Mouse (Mus musculus) MEL (cell line): ENCODE results near the gene Zfp830. TPM values are rescaled to one million over a fixed set of nuclear protein-coding genes. Genes with fewer than 3 reads are reported as not detected.

Experiments used
- DNase-seq: peaks from one replicate; pipeline ENCODE4 v3.0.0; 2011; ENCODE audit warnings: low read depth, low spot score
- H3K27ac ChIP-seq: 2 replicates; pipeline ENCODE4 v1.5.1; 2012; ENCODE audit warnings: low read depth, mild to moderate bottlenecking, control low read depth, low read length, moderate library complexity; ENCODE audit not compliant: control insufficient read depth
- H3K27me3 ChIP-seq, 2 experiments: fragments of 150-350 bp in 1 of 2; sonication (generic) in 1 of 2; 2 replicates each; pipeline ENCODE4 v1.6.1; 2012; ENCODE audit warnings: low read length in 2 of 2, mild to moderate bottlenecking in 2 of 2, improper control_type of control experiment in 1 of 2, moderate library complexity in 1 of 2; ENCODE audit not compliant: insufficient read depth in 2 of 2, control insufficient read depth in 1 of 2
- H3K36me3 ChIP-seq, 2 experiments: 2 replicates each; pipeline ENCODE4 v1.6.1; 2012 to 2014; ENCODE audit warnings: low read length in 2 of 2, improper control_type of control experiment in 1 of 2, inconsistent platforms in 1 of 2, mild to moderate bottlenecking in 1 of 2; ENCODE audit not compliant: insufficient read depth in 2 of 2, control insufficient read depth in 1 of 2
- H3K4me1 ChIP-seq, 2 experiments: fragments of 150-350 bp in 1 of 2; sonication (generic) in 1 of 2; 2 replicates each; pipeline ENCODE4 v1.6.1; 2012; ENCODE audit warnings: low read length in 2 of 2, improper control_type of control experiment in 1 of 2, mild to moderate bottlenecking in 1 of 2; ENCODE audit not compliant: insufficient read depth in 2 of 2, control insufficient read depth in 1 of 2
- H3K4me3 ChIP-seq, 2 experiments: fragments of 150-350 bp in 1 of 2; sonication (generic) in 1 of 2; 2 replicates each; pipeline ENCODE4 v1.5.1; 2012; ENCODE audit warnings: low read depth in 2 of 2, low read length in 2 of 2, mild to moderate bottlenecking in 2 of 2, moderate library complexity in 2 of 2, control low read depth in 1 of 2, improper control_type of control experiment in 1 of 2; ENCODE audit not compliant: control insufficient read depth in 1 of 2, insufficient read depth in 1 of 2
- H3K79me2 ChIP-seq: 2 replicates; pipeline ENCODE4 v1.6.1; 2012; ENCODE audit warnings: mild to moderate bottlenecking, low read length, moderate library complexity; ENCODE audit not compliant: control insufficient read depth, poor library complexity, insufficient read depth
- H3K9ac ChIP-seq: 2 replicates; pipeline ENCODE4 v1.6.1; 2012; ENCODE audit warnings: low read depth, mild to moderate bottlenecking, control low read depth, low read length, moderate library complexity; ENCODE audit not compliant: control insufficient read depth, poor library complexity, severe bottlenecking
- H3K9me3 ChIP-seq: fragments of 150-350 bp; sonication (generic); replicated peaks from 2 replicates; pipeline ENCODE4 v1.6.1; 2012; ENCODE audit warnings: mild to moderate bottlenecking, low read length, improper control_type of control experiment, moderate library complexity; ENCODE audit not compliant: insufficient read depth
- BHLHE40 ChIP-seq: IDR thresholded peaks from 2 replicates; pipeline ENCODE4 v1.6.1; 2012; ENCODE audit warnings: low read depth, mild to moderate bottlenecking, inconsistent platforms, low read length, improper control_type of control experiment, borderline replicate concordance
- CHD2 ChIP-seq: IDR thresholded peaks from 2 replicates; pipeline ENCODE4 v1.6.1; 2011; ENCODE audit warnings: low read length, improper control_type of control experiment
- CTCF ChIP-seq, 3 experiments: IDR thresholded peaks in 2 of 3; conservative IDR thresholded peaks in 1 of 3; 2 replicates each; pipeline ENCODE4 v1.5.1; 2011 to 2012; ENCODE audit warnings: low read length in 3 of 3, low read depth in 2 of 3, mild to moderate bottlenecking in 2 of 3, improper control_type of control experiment in 1 of 3, inconsistent platforms in 1 of 3, mixed read lengths in 1 of 3, moderate library complexity in 1 of 3; ENCODE audit not compliant: control insufficient read depth in 1 of 3, insufficient read depth in 1 of 3, poor library complexity in 1 of 3, severe bottlenecking in 1 of 3
- E2F4 ChIP-seq: IDR thresholded peaks from 2 replicates; pipeline ENCODE4 v1.6.1; 2011; ENCODE audit warnings: low read depth, low read length, improper control_type of control experiment, borderline replicate concordance
- ELF1 ChIP-seq: IDR thresholded peaks from 2 replicates; pipeline ENCODE4 v1.6.1; 2014; ENCODE audit warnings: low read depth, mild to moderate bottlenecking, inconsistent platforms, low read length, improper control_type of control experiment, moderate library complexity
- EP300 ChIP-seq, 2 experiments: IDR thresholded peaks; 2 replicates each; pipeline ENCODE4 v1.6.1; 2011; ENCODE audit warnings: improper control_type of control experiment in 2 of 2, low read length in 2 of 2, low read depth in 1 of 2, mild to moderate bottlenecking in 1 of 2
- ETS1 ChIP-seq: IDR thresholded peaks from 2 replicates; pipeline ENCODE4 v1.6.1; 2012; ENCODE audit warnings: low read depth, mild to moderate bottlenecking, inconsistent platforms, low read length, improper control_type of control experiment, moderate library complexity
- GABPA ChIP-seq: IDR thresholded peaks from 2 replicates; pipeline ENCODE4 v1.6.1; 2012; ENCODE audit warnings: low read depth, mild to moderate bottlenecking, inconsistent platforms, low read length, improper control_type of control experiment, moderate library complexity
- GATA1 ChIP-seq: IDR thresholded peaks from 2 replicates; pipeline ENCODE4 v1.6.1; 2011; ENCODE audit warnings: low read depth, low read length, improper control_type of control experiment
- HCFC1 ChIP-seq: IDR thresholded peaks from 2 replicates; pipeline ENCODE4 v1.6.1; 2012; ENCODE audit warnings: low read depth, mild to moderate bottlenecking, inconsistent platforms, low read length, improper control_type of control experiment, moderate library complexity
- MAX ChIP-seq: IDR thresholded peaks from 2 replicates; pipeline ENCODE4 v1.6.1; 2011; ENCODE audit warnings: low read length, improper control_type of control experiment
- MAZ ChIP-seq: IDR thresholded peaks from 2 replicates; pipeline ENCODE4 v1.6.1; 2012; ENCODE audit warnings: low read depth, mild to moderate bottlenecking, inconsistent platforms, low read length, improper control_type of control experiment
- MEF2A ChIP-seq: IDR thresholded peaks from 2 replicates; pipeline ENCODE4 v1.6.1; 2014; ENCODE audit warnings: low read depth, mild to moderate bottlenecking, inconsistent platforms, low read length, improper control_type of control experiment; ENCODE audit not compliant: poor library complexity, insufficient replicate concordance, severe bottlenecking; ENCODE audit errors: extremely low read depth
- MXI1 ChIP-seq: IDR thresholded peaks from 2 replicates; pipeline ENCODE4 v1.6.1; 2011; ENCODE audit warnings: mild to moderate bottlenecking, low read depth, low read length, improper control_type of control experiment
- MYB ChIP-seq: IDR thresholded peaks from 2 replicates; pipeline ENCODE4 v1.6.1; 2011; ENCODE audit warnings: mild to moderate bottlenecking, low read depth, low read length, improper control_type of control experiment
- NELFE ChIP-seq: IDR thresholded peaks from 2 replicates; pipeline ENCODE4 v1.6.1; 2011; ENCODE audit warnings: low read depth, low read length, improper control_type of control experiment
- NRF1 ChIP-seq: IDR thresholded peaks from 2 replicates; pipeline ENCODE4 v1.6.1; 2014; ENCODE audit warnings: low read depth, mild to moderate bottlenecking, inconsistent platforms, low read length, improper control_type of control experiment, moderate library complexity; ENCODE audit not compliant: poor library complexity, insufficient read depth, severe bottlenecking
- POLR2A ChIP-seq, 2 experiments: IDR thresholded peaks; 2 replicates each; pipeline ENCODE4 v1.6.1; 2011 to 2012; ENCODE audit warnings: low read length in 2 of 2, mild to moderate bottlenecking in 2 of 2, control low read depth in 1 of 2, improper control_type of control experiment in 1 of 2, low read depth in 1 of 2, moderate library complexity in 1 of 2; ENCODE audit not compliant: control insufficient read depth in 1 of 2, insufficient read depth in 1 of 2, poor library complexity in 1 of 2
- POLR2AphosphoS2 ChIP-seq: IDR thresholded peaks from 2 replicates; pipeline ENCODE4 v1.6.1; 2011; ENCODE audit warnings: low read length, improper control_type of control experiment
- POLR2AphosphoS5 ChIP-seq: IDR thresholded peaks from 2 replicates; pipeline ENCODE4 v1.6.1; 2012; ENCODE audit warnings: low read depth, borderline replicate concordance, mild to moderate bottlenecking, inconsistent platforms, low read length, moderate library complexity, mixed read lengths
- RAD21 ChIP-seq: IDR thresholded peaks from 2 replicates; pipeline ENCODE4 v1.6.1; 2011; ENCODE audit warnings: mild to moderate bottlenecking, low read depth, low read length, improper control_type of control experiment
- RCOR1 ChIP-seq: IDR thresholded peaks from 2 replicates; pipeline ENCODE4 v1.6.1; 2012; ENCODE audit warnings: low read depth, mild to moderate bottlenecking, inconsistent platforms, low read length, improper control_type of control experiment
- SIN3A ChIP-seq: IDR thresholded peaks from 2 replicates; pipeline ENCODE4 v1.6.1; 2012; ENCODE audit warnings: low read length, improper control_type of control experiment, inconsistent platforms
- TAL1 ChIP-seq: IDR thresholded peaks from 2 replicates; pipeline ENCODE4 v1.6.1; 2012; ENCODE audit warnings: mild to moderate bottlenecking, inconsistent platforms, low read length, moderate library complexity, mixed read lengths
- TBP ChIP-seq: IDR thresholded peaks from 2 replicates; pipeline ENCODE4 v1.8.0; 2011; ENCODE audit warnings: low read depth, low read length, improper control_type of control experiment
- TCF12 ChIP-seq: IDR thresholded peaks from 2 replicates; pipeline ENCODE4 v1.6.1; 2014; ENCODE audit warnings: low read depth, mild to moderate bottlenecking, inconsistent platforms, low read length, improper control_type of control experiment, moderate library complexity
- UBTF ChIP-seq: IDR thresholded peaks from 2 replicates; pipeline ENCODE4 v1.6.1; 2012; ENCODE audit warnings: low read depth, mild to moderate bottlenecking, inconsistent platforms, low read length, improper control_type of control experiment, moderate library complexity, borderline replicate concordance; ENCODE audit not compliant: insufficient read depth
- USF2 ChIP-seq, 2 experiments: IDR thresholded peaks; 2 replicates each; pipeline ENCODE4 v1.6.1; 2011 to 2012; ENCODE audit warnings: improper control_type of control experiment in 2 of 2, low read length in 2 of 2, borderline replicate concordance in 1 of 2, inconsistent platforms in 1 of 2, low read depth in 1 of 2, mild to moderate bottlenecking in 1 of 2; ENCODE audit not compliant: insufficient read depth in 1 of 2
- ZKSCAN1 ChIP-seq: IDR thresholded peaks from 2 replicates; pipeline ENCODE4 v1.6.1; 2012; ENCODE audit warnings: low read depth, mild to moderate bottlenecking, inconsistent platforms, low read length, improper control_type of control experiment, moderate library complexity
- ZMIZ1 ChIP-seq: IDR thresholded peaks from 2 replicates; pipeline ENCODE4 v1.6.1; 2012; ENCODE audit warnings: low read depth, mild to moderate bottlenecking, inconsistent platforms, low read length, improper control_type of control experiment, moderate library complexity
- polyA plus RNA-seq, 2 experiments: library from polyadenylated mRNA; stranded (reverse) in 1 of 2; unstranded in 1 of 2; fragments of >175 nt in 1 of 2; fragments of >200 nt in 1 of 2; gene quantifications; 2 replicates each; pipeline versions ENCODE4 v1.2.1 to v1.2.4; 2012; ENCODE audit warnings: low replicate concordance in 2 of 2, low read depth in 1 of 2; ENCODE audit not compliant: insufficient read length in 2 of 2, insufficient read depth in 1 of 2, missing spikeins in 1 of 2
- total RNA-seq: library from RNA; depleted of rRNA; stranded (reverse); fragments of 300-350 nt; gene quantifications from 2 replicates; pipeline ENCODE4 v1.2.3, GENCODE M21; 2012; rRNA removed

Zfp830 gene
- total RNA-seq (40.7 and 51.4 TPM in 2 replicates), polyA plus RNA-seq (10 to 100 TPM in 1 of 2 experiments, not detected in 1; 43.4 TPM)

GRCm38 (mm10) chr11:82763742-82764437, at the start of gene Zfp830, which contains the start of gene Cct6b:
Gene Zfp830, plus strand, starts transcription at chr11:82764345.
Gene Cct6b, minus strand, starts transcription at chr11:82764321.
- no peaks in the 10 kb centered on the region for H3K9me3 ChIP-seq
- peaks cover 24% of the 10 kb centered on the region for H3K79me2 ChIP-seq
- H3K9ac ChIP-seq = peak within 1 kb of the TSS; percentile 90
- no peaks in the 10 kb centered on the region for H3K27me3 ChIP-seq
- peak; percentile 99 for DNase-seq
- H3K36me3 ChIP-seq = peaks cover 4 to 27% of the 10 kb centered on the region in 2 experiments; a peak in 3 of 4 replicates
- peak within 1 kb of the TSS; percentile 77 to 89 for H3K4me3 ChIP-seq
- TF ChIP-seq RCOR1 (no peak; the same call in 1 of the 2 replicates), HCFC1 (peak; percentile 88), CTCF (IDR thresholded peaks at IDR 0.05 in 2 of 3, conservative IDR thresholded peaks at IDR 0.05 in 1 of 3; ENCODE audit: control insufficient read depth in 1 of 3, insufficient read depth in 1 of 3, low read depth in 2 of 3, low read length in 3 of 3, poor library complexity in 1 of 3, severe bottlenecking in 1 of 3) (peak in 1 of 3 experiments; percentile 19; a peak in 2 of 6 replicates), NELFE (peak; percentile 98), POLR2AphosphoS5 (no peak), TCF12 (peak; percentile 84), POLR2AphosphoS2 (peak; percentile 97; the same call in 1 of the 2 replicates), GABPA (no peak), ZMIZ1 (peak; percentile 96), GATA1 (no peak), ZKSCAN1 (no peak), MEF2A (no peak), SIN3A (peak; percentile 81), EP300 (IDR thresholded peaks at IDR 0.05; ENCODE audit: low read depth in 1 of 2, low read length in 2 of 2) (no peak), USF2 (IDR thresholded peaks at IDR 0.05; ENCODE audit: borderline replicate concordance in 1 of 2, insufficient read depth in 1 of 2, low read depth in 1 of 2, low read length in 2 of 2) (no peak), RAD21 (no peak), UBTF (0 out of 2 replicates have a peak, but pooled peaks have one; percentile 47), MAZ (0 out of 2 replicates have a peak, but pooled peaks have one; percentile 2), E2F4 (no peak; the same call in 1 of the 2 replicates), ETS1 (0 out of 2 replicates have a peak, but pooled peaks have one; percentile 31), CHD2 (no peak), POLR2A (IDR thresholded peaks at IDR 0.05; ENCODE audit: control insufficient read depth in 1 of 2, insufficient read depth in 1 of 2, low read depth in 1 of 2, low read length in 2 of 2, poor library complexity in 1 of 2) (peak; percentile 91 to 98; a peak in 3 of 4 replicates), TAL1 (no peak), ELF1 (peak; percentile 60), MYB (no peak), MAX (peak; percentile 35), TBP (peak; percentile 94), MXI1 (peak; percentile 71; the same call in 1 of the 2 replicates), NRF1 (peak; percentile 33; the same call in 1 of the 2 replicates), BHLHE40 (no peak)
- peak within 1 kb of the TSS; percentile 88 for H3K27ac ChIP-seq
- peaks cover 2 to 15% of the 10 kb centered on the region in 2 experiments for H3K4me1 ChIP-seq
